Mouse (Mus musculus) thymus, postnatal 25 days (tissue): ENCODE data around the gene Med12l.
"Not testable (repeated sequence)": the region's sequence is repeated elsewhere in the genome, so short reads cannot be mapped to it uniquely, and the experiment has no call there.

Source experiments
- DNase-seq: peaks from one replicate; pipeline ENCODE4 v3.0.0; 2022

Med12l gene

GRCm38 (mm10) chr3:59102146-59102545 is 96.5 kb downstream of the Med12l start:
- DNase-seq: no peak

GRCm38 (mm10) chr3:59104462-59104861 is 98.8 kb downstream of the Med12l start:
- DNase-seq: no peak

- DNase-seq: no peak
Observed at GRCm38 (mm10) chr3:59107439-59107838, 101.8 kb downstream of the Med12l start.

- DNase-seq: not testable (repeated sequence)
Observed at GRCm38 (mm10) chr3:59109834-59110233, 104.2 kb downstream of the Med12l start.

GRCm38 (mm10) chr3:59111944-59112343 is 106.3 kb downstream of the Med12l start:
- no peak for DNase-seq

- not testable (repeated sequence) for DNase-seq
Observed at GRCm38 (mm10) chr3:59113291-59113690, 107.7 kb downstream of the Med12l start.

- DNase-seq: no peak
Observed at GRCm38 (mm10) chr3:59113973-59114517, 108.4 kb downstream of the Med12l start.

- no peak for DNase-seq
Observed at GRCm38 (mm10) chr3:59121067-59121730, 115.6 kb downstream of the Med12l start.

- DNase-seq: no peak
Observed at GRCm38 (mm10) chr3:59121780-59122449, 116.3 kb downstream of the Med12l start.

- no peak for DNase-seq
Observed at GRCm38 (mm10) chr3:59125022-59125421, 119.4 kb downstream of the Med12l start.

GRCm38 (mm10) chr3:59125783-59126555 is 120.3 kb downstream of the Med12l start:
- no peak for DNase-seq

- no peak for DNase-seq
Observed at GRCm38 (mm10) chr3:59128681-59129080, 123.1 kb downstream of the Med12l start.

GRCm38 (mm10) chr3:59129547-59129946 is 123.9 kb downstream of the Med12l start:
- no peak for DNase-seq

- DNase-seq: peak; percentile 45
Observed at GRCm38 (mm10) chr3:59130431-59130830, 124.8 kb downstream of the Med12l start.

GRCm38 (mm10) chr3:59131081-59131480 is 125.5 kb downstream of the Med12l start:
- DNase-seq: no peak

GRCm38 (mm10) chr3:59131966-59132365 is 126.3 kb downstream of the Med12l start:
- DNase-seq: no peak

- no peak for DNase-seq
Observed at GRCm38 (mm10) chr3:59133189-59133588, 127.6 kb downstream of the Med12l start.

GRCm38 (mm10) chr3:59135911-59136653 is 130.5 kb downstream of the Med12l start:
- no peak for DNase-seq

- no peak for DNase-seq
Observed at GRCm38 (mm10) chr3:59138946-59139468, 133.4 kb downstream of the Med12l start.

- no peak for DNase-seq
Observed at GRCm38 (mm10) chr3:59139651-59140051, 134.0 kb downstream of the Med12l start.

GRCm38 (mm10) chr3:59140115-59140514 is 134.5 kb downstream of the Med12l start:
- DNase-seq: no peak

- DNase-seq: not testable (repeated sequence)
Observed at GRCm38 (mm10) chr3:59140941-59141340, 135.3 kb downstream of the Med12l start.
